Mouse (Mus musculus) cerebellum, adult 11 months (tissue): ENCODE data around the gene Rnf223.
"Not testable (repeated sequence)": the region's sequence is repeated elsewhere in the genome, so short reads cannot be mapped to it uniquely, and the experiment has no call there.

Source experiments
- DNase-seq: peaks from one replicate; pipeline ENCODE4 v3.0.0; 2022

The Rnf223 gene

GRCm38 (mm10) chr4:156133334-156133733, 3.0 kb downstream of the Rnf223 start:
- DNase-seq, result no peak

DNA sequence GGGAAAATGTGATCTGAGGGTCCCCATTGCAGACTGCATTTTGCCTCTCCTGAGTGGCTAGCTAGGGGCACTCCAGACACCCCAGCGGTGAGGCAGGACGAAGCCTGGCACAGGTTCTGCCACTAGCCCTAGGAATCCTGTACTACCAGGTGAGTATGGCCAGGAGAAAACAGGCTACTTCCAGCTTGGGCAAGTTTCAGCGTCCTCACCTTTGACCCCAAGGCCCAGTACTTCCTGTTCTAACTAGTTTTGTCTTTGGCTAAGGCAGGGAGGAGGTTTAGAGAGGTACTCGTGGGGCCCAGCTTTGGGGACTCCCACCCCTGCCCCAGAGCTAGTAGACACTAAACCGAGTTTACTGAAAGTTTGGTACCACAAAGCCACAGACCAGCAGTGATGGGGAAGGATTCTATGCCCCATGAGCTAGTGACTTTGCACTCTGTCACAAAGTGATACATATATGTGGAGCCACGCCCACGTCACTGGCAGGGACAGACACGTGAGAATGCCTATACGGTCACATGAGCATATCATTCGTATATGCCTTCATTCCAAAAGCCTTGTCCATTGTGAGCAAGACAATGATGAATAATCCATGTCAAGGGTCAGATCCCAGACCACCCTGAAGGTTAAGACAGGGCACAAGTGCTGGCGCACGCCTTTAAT, 3.8 kb downstream of the Rnf223 start:
- no peak for DNase-seq

- DNase-seq, result no peak
Measured at GRCm38 (mm10) chr4:156135112-156135511, 4.8 kb downstream of the Rnf223 start.

GRCm38 (mm10) chr4:156135801-156136200, 5.5 kb downstream of the Rnf223 start:
- no peak for DNase-seq

- no peak for DNase-seq
Measured at GRCm38 (mm10) chr4:156136285-156137100, 6.2 kb downstream of the Rnf223 start.

DNA sequence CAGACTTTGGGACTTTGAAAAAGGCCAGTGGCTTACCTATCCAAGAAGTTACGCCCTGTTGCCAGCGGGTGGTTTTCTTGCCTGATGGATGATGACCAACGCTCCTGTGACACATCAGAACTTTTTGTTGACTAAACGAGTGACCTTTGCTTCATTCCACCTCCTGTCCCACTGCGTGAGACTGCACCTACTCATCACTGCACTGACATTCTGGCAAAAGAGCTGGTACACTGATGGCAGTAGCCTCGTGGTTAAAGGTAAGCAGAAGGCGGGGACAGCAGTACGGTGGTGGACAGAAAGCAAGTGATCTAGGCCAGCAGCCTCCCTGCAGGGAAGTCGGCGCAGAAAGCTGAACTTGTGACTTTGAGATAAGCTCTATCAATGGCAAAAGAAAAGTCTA, 20.6 kb downstream of the Rnf223 start:
- not testable (repeated sequence) for DNase-seq

DNA sequence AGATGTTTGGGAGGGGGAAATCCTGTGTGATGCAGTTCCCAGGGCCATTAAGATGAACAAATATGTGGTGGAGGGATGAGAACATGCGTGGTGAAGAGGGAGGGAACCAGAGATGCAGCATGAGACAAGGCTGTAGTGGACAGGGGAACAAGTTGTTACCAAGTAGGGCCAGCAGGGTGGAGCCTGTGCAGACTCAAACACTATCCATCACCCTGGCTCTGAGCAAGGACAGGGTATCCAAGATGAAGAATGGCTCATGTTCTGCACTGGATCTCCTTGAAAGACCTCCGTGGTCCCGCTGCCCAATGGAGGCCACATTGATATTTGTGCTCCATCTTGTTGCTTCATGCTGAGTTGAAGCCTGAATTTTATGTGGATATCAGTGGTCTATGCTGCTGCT, 24.5 kb downstream of the Rnf223 start:
- no peak for DNase-seq

- no peak for DNase-seq
Measured at GRCm38 (mm10) chr4:156166477-156166876, 36.2 kb downstream of the Rnf223 start.

DNA sequence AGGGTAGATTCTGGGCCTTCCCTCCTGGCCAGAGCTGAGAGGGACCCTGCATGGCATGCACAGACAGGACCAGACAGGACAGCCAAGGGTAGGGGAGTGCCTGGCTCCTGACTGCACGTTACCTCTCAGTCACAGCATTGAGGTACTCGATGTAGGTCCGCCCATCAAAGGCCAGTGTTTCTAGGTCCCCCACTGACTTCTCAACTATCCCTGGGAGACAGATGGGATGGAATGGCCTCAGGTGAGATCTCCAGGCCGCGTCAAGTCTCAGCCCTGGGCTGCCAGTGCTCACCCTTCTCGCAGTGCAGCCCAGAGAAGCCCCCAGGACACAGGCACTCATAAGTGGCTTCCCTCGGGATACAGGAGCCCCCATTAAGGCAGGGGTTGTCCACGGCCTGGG, 38.3 kb downstream of the Rnf223 start:
- DNase-seq, result no peak

GRCm38 (mm10) chr4:156169129-156169528, 38.8 kb downstream of the Rnf223 start:
- DNase-seq, result no peak

DNA sequence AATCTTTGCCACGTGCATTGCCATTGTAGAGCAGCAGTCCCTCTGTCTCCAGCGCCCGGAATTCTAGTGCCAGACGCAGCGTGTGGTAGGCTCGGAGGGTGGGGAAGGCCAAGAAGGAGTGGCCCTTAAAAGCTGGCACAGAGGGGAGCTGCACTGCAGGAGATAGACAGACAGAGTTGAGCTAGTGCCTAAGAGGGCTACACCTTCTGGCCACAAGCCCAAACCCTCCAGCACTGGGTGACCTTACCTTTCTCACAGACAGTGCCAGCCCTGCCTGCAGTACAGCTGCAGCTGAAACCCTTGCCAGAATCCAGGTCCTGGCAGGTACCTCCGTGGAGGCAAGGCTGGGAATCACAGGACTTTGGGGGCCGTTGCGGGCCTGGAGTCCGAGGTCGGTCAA, 41.5 kb downstream of the Rnf223 start:
- no peak for DNase-seq

- DNase-seq, result no peak
Measured at GRCm38 (mm10) chr4:156177630-156178029, 47.3 kb downstream of the Rnf223 start.
